Mouse (Mus musculus): ENCODE measurements around the gene Lhfpl3.

Lhfpl3 gene

DNA sequence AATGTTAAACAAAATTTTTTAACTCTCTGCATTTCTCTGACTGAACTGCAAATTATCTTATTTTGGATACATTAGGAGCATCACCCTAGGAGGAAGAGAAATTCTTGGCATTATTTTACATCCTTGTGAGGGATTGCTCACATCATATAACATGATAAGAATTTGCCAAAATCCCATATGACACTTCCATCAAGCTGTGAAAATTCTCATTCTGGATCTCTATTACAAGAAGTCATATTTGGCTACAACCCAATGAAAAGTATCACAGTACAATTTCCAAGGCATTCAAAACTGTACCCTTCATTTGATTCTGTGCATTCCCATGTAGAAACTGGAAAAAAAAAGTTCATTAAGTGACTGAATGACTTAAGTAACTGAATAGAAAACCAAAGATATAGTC lies 180.3 kb downstream of the Lhfpl3 start:
- DNase-seq (ENCODE audit: low spot score in 2 of 2): no peak

DNA sequence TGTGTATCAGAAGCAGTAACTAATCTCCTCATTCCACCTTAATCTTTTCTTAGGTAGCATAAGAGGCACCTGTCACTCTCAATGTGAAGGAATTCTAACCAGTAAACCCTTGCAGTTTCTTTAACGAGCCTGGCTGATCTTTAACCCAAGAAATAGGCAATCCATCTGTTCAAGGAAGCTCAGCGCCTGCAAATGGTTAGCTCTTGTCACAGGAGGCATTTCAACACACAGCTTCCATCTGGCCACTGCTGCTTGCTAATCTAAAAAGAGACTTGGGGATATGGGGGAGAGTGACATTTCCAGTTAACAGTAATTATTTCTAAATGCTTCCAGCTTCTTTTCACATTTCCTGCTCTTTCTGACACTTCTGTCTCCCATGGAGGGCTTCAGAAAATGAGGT lies 182.9 kb downstream of the Lhfpl3 start:
- no peak for DNase-seq (ENCODE audit: low spot score in 2 of 2)

DNA sequence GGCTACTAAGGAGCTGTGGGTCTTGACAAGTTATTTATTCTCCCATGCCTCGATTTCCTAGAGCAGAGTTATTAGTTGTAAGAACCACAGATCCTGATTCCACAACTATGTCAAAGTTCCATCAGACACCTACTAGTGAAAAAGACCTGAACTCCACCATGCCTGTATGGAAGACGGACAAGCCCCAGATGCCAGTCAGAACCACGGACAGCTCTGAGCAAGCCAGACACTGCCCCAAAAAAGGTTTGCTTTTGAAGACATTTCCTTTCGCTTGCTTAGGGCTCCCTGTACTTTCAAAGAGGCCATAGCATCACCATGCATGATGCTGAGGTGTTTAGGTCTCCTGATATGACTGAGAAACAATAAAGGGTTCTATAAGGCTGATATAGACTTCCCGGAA lies 197.4 kb downstream of the Lhfpl3 start:
- no peak for DNase-seq (ENCODE audit: low spot score in 2 of 2)

DNA sequence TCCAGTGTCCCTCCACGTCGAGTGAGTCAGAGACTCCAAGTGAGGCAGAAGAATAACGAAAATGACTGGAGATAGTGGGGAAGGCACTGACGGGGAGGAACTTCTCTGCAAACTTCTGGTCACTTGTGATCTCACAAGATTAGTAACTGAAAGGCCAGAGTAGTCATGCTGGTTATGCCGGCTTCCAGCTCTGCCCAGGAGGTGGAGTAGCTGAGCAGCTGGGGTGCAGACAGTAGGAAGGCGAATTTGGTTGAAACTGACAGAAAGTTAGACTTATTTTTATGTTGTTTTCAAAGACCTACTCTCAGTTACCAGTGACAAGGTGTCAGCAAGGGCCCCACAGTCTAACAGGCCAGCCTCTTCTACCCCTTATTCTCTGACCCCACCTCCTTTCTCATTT lies 217.4 kb downstream of the Lhfpl3 start:
- DNase-seq (ENCODE audit: low spot score in 2 of 2): no peak

DNA sequence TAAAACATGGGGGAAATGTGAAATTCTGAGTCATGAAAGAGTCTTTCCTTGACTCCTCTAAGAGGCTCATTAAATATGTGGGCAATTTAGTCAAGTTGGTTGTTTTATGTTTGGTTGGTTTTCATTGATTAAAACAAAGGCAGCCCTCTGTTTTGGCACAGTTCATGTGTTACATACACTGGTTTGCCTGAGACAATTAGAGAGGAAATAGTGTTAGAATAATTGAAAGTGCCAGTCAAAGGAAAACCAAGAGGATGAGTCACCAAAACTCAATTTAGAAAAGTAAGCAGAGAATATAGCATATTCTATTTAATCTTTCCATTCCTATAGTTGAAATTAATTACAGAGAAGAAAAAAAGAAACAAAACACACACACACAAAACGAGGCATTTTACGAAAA lies 240.9 kb downstream of the Lhfpl3 start:
- DNase-seq (ENCODE audit: low spot score in 2 of 2): no peak

DNA sequence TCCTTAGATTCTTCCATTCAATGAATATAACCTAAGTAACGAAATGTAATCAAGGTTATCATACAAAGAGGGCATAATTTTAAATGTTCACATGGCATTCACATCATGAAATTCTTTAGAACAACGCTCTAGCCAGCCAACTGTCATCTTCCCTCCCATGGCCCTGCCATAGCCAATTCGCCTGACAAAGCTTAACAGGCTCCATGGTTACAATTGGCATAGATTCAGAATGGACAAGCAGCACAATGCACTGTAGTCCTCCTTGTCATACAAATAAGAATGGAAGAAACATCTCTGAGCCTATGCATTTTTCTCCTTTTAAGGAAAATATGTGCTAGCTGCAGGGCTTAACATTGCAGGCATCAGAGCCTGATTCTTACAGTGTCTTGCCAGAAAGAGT lies 254.0 kb downstream of the Lhfpl3 start:
- no peak for DNase-seq (ENCODE audit: low spot score in 2 of 2)

DNA sequence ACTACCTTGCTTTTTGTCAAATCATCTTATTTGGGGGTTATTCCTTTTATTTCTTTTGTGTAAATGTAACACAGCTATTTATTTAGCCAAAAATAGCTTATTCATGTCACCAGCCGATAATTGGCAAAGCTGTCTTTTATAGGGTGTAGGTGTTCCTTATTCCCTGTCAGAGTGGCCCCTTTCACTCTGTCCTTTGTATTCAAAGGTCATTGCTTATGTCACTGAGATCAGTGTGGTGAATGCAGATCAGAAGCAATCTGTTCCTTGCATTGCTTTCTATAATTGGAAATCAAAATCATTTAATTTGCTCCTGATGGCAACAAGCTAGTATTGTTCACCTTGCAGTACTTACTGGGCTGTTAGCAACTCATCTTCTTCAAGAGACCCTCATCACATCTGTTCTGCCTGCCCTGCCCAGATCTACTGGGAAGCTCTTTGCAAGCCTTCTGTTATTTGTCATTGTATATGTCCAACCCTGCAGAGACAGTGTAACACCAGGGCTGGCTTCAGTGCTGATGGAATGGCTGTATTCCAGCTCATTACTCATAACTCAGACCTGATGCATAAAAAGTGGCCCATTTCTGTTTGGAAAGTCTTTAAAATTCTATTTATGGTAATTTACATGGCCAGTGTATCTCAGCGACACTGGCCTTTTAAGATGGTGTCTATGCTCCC lies 257.4 kb downstream of the Lhfpl3 start:
- no peak for DNase-seq (ENCODE audit: low spot score in 2 of 2)

DNA sequence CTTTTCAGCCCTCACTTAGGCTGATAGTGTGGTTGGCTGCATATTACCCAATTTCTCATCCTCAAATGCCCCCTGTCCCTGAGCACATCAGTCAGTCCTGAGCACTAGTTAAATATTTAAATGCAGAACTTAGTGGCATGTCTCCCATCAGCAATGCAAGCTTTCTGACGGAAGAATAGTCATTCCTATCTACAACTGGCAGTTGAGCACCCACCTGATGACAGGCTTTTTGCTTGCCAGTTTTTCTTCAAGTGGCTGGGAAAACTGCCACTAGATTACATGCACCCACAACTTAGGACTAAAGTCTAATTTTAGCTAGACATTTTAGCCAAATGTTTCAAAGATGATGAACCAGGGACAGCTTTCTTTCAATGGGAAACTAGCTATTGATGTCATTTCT lies 260.3 kb downstream of the Lhfpl3 start:
- DNase-seq (ENCODE audit: low spot score in 2 of 2): no peak

DNA sequence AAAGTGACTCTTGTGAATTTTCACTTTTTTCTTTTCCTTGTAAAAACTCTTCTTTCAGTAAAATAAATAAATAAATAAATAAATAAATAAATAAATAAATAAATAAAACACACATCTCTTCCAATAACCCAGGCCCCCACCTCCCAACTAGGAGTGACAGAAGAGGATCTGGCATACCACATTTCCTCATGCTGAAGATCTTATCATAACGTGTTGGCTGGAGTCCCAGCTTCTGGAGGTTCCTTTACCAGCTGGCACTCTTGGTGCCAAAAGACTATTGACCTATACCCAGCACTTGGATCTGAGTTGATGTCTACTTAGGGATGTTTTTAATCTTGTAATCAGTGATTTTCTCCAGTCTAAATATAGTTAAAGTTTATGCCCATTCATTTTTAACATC lies 264.6 kb downstream of the Lhfpl3 start:
- no peak for DNase-seq (ENCODE audit: low spot score in 2 of 2)

DNA sequence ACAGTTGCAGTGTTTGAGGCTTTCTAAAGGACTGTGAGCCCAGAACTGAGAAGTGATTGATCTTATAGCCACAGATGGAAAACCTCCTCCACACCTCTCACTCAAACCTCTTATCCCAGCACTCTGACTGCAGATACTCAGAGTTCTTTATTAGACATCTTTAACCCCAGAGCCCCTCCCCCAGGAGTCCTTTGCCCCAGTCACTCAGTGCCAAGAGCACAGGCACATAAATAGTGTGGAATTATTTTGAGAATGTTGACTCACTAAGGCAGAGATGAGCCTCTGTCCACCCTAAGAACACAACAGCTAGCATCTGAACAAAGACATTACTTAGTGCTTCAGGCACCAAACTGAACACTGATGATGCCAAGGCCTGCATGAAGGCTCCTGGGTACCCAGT lies 268.1 kb downstream of the Lhfpl3 start:
- no peak for DNase-seq (ENCODE audit: low spot score in 2 of 2)

DNA sequence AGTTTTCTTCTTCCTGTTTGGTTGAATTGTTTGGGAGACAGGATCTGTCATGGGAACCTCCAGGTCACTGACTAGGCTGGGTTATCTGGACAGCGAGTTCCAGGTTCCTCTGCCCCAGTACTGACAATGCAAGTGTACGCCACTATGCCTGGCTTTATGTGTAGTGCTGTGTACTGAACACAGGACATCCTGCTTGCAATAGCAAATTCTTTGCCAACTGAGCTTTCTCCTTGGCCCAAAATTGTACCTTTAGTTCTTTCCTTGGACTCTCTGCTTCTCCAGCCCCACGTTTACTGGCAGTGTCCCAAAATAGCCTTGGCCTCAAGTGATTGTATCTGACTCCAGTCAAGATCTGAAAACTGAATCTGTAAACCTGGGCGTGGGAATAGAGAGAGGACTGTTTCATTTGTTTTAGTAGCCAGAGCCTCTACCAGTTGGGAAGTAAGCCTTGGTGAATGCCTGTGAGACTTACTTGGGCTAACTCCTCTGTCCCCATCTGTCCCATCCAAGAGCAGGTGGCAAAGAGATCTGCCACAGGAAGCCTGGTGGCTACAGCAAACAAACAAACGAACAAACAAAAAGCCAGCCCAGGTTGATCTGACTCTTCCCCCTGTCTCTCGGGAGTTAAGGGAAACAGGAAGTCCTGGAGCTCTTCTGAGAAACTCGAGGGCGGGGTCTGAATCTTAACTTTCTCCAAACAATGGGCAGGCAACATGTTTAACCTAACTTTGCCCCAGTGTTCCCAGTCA lies 269.9 kb downstream of the Lhfpl3 start:
- DNase-seq (ENCODE audit: low spot score in 2 of 2): no peak

DNA sequence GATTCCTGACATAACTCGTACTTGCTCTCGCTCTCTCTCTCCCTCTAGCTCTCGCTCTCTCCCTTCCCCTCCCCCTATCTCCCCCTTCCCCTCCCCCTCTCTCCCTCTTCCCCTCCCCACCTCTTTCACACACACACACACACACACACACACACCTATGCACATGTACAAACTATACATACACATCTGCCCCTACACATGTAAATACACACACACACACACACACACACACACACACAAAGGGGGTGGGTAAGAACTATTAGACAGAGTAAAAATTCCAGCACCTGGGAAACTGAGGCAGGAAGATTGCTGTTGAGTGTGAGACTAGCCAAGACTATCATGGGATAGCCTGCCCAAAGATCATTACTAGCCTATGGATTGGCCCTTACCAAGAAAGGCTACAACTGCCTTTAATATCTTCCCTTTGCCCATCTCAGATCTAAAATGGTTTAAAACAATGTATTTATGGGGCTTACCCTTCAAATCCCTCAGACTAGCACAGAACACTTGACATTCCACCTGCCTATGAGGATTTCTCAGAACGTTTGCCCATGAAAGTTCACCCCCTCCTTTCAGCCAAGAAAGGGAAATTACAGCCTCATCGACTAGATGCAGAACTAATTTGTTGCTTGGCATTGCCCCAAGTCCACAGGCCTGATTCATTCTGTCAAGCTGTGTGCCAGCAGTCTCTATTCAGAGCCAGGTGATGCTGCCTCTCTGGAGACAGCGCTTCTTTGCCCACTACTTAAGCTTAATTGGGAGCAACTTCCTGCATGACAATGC lies 289.3 kb downstream of the Lhfpl3 start:
- no peak for DNase-seq (ENCODE audit: low spot score in 2 of 2)

DNA sequence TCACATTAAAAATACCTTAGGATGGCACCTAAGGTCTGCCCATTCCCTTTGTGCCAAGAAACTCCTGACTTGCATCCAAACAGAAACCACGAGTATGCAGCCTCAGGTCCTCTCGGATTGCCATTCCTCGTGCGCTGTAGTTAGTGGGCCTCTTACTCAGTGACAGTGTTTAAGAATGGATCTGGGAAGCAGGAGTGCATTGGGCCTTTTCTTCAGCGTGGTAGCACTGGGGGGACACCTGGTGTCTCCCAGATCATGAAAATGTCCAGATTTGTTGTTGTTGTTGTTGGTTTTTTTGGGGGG lies 289.8 kb downstream of the Lhfpl3 start:
- DNase-seq (ENCODE audit: low spot score in 2 of 2): no peak

DNA sequence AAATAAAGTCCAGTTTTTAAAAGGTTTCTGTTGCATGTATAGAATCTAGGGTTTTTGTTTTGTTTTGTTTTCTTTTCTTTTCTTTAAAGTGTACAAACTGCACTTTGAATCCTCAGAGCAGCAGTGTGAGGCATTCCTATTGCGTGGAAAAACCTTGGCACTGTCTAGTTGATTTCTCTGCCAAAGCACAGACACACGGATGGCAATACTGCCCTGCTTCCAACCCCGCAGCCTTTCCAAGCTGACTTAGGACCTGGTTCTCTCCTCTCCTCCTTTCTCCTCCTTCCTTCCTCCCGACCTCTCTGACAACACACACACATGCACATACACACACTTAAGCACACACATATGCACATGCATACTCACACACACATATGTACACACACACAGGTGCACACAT lies 294.6 kb downstream of the Lhfpl3 start:
- DNase-seq (ENCODE audit: low spot score in 2 of 2): no peak

DNA sequence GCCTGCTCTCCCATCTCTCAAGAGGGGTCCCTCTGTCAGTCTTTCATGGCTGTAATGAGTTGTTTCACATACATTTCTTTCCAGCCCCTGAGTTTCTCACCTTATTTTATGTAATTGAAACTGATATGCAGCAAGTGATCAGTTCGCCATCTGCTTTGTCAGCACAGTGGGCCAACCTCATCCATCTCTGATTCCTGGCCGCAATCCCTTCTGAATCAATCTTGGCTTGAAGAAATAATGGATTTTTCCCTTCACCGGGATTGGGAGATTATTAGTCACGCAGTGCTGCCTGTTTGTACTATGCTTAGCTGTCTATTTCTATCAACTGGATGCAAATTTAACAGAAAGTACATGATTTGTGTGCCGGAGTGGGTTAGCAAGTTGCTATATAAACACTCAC lies 297.0 kb downstream of the Lhfpl3 start:
- DNase-seq (ENCODE audit: low spot score in 2 of 2): no peak

DNA sequence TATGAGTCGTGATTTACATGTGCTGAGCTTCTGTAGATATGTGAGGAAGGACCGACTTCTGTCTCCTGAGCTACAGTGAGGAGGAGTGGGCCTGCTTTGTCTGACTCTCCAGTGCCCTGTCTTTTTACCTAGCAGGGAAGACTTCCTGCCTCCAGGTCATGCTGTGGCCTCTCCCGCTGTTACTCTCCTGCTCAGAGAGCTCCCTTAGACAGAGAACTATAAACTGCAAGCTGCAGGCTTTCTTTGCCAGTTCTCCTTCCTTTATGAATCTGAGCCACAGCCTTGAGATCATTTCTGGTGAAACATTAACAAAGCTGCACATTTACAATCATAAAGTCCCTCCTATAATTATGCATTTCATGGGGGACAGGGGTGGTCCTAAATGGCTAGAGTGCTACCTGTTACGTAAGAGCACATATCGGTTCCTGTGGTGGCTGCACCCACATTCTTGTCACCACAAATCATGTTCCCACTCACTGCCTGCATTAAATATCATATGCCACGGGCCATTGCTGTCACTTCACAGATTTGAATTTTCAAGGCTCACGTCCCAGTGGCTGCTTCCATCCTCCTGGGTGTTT lies 303.3 kb downstream of the Lhfpl3 start:
- no peak for DNase-seq (ENCODE audit: low spot score in 2 of 2)

DNA sequence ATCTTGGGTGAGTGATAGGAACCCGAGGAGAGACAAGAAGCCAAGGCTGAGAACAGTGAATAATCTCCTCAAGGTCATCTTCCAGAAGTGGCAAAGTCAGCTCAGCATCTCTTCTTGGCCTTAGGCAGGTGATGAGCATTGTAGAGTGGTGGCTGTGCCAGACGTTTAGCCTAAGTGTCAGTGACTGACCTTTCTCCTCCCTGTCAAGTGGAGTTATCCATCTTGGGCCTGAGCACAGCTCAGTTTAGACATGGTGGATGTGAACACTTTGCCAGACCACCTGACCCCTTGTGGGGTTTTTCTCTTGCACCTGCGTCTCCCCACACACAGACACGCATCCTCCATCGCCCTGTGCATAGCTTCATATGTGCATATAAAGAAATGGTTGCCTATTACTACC lies 305.6 kb downstream of the Lhfpl3 start:
- DNase-seq (ENCODE audit: low spot score in 2 of 2): no peak

DNA sequence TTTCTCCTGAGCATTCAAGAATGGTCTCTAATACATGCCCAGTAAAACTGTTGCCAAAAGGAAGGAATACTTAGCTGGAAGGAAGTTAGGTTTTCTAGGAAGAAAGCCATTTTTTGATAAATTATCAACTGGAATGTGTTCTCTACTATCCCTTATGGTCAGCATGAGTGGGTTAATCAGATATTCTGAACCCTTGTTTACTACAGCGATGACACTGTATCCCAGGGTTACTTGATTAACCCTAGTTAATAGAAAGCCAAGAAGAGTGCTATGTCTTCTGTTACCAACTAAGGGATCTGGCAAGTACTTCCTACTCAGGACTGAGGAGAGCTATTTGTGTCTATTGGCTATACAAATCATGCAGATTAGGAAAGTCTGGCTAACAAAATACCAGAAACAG lies 349.0 kb downstream of the Lhfpl3 start:
- no peak for DNase-seq (ENCODE audit: low spot score in 2 of 2)

DNA sequence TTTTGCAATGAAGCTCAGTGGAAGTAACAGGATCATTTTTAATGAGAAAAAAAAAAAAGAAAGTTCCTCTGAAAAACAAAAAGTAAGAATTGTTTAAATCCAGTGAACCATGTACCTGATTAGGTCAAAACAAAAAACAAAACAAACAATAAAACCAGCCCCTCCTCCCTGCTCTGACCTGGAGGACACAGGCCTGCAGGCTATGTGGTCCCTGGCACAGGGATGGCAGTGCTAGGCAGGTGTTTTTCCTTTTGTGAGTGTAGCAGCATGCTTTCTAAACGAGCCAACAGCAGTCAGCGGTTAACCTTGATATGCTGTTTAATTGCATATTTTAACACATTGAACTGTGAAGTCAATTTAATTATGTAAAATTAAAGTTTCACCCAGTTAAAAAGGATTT lies 360.7 kb downstream of the Lhfpl3 start:
- DNase-seq (ENCODE audit: low spot score in 2 of 2): no peak

DNA sequence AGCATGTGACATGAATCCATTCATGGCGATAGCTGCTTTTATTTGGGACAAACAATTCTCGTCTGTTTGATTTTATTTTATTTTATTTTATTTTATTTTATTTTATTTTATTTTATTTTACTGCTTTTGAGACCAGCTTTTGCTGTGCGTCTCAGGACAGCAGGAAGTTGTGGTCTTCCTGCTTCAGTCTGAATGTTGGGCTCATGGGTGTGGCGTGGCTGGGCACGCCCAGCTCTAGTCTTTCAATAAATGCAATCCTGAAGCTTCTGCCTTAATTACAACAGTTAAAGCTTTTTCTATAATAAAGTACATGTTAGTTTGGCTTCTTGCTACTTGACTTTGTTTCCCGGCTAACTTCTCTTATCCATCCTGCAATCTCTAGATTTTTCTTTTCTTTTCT lies 365.4 kb downstream of the Lhfpl3 start:
- no peak for DNase-seq (ENCODE audit: low spot score in 2 of 2)

DNA sequence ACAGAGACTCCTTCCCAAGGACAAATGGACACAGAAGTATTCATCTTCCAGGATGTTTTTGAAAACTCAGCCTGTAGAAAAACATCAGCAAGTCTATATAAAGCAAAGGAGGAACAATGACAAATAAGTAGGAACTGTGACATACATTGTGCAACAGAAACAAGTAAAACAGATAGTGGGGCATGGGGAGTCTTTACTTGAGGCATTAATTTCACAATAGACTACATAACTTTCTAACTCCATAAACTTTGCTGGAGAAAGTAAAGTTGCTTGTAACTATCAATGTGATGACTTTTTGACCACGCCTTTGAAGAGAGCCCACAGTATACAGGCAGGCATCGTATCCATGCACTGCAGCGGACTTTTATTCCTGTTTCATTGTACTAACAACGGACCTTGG lies 368.4 kb downstream of the Lhfpl3 start:
- DNase-seq (ENCODE audit: low spot score in 2 of 2): no peak

DNA sequence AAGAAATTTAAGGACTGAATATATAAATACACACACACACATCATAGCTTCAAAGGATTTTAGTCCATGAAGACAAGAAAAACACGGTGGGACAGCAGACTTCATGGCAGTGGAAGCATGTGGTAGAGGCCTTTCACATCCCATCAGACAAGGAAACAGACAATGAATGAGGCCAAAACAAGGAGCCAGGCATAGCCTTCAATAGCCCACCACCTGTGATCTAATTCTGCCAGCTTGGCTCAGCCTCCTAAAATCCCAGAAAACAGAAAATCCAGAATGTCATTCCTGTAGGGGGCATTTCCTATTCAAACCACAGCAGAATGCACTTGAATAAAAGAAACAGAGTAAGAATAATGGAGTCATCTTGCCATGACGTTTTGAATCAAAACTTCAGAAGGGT lies 381.0 kb downstream of the Lhfpl3 start:
- no peak for DNase-seq (ENCODE audit: low spot score in 2 of 2)
